Mouse (Mus musculus) heart, adult 10 weeks (tissue): ENCODE results near the gene Cchcr1. TPM values are rescaled to one million over a fixed set of nuclear protein-coding genes. Genes with fewer than 3 reads are reported as not detected.

Experiments
- polyA plus RNA-seq: library from polyadenylated mRNA; stranded (reverse); fragments of 350-450 nt; fragmentation: Illumina TruSeq; extraction: RNeasy Lipid Tissue Mini Kit (QIAGEN cat#74804); gene quantifications from one replicate; pipeline ENCODE4 v1.2.3, GENCODE M21; 2014; ENCODE audit warnings: low read depth, low replicate concordance

Gene Cchcr1
- polyA plus RNA-seq: 3.0 TPM

DNA sequence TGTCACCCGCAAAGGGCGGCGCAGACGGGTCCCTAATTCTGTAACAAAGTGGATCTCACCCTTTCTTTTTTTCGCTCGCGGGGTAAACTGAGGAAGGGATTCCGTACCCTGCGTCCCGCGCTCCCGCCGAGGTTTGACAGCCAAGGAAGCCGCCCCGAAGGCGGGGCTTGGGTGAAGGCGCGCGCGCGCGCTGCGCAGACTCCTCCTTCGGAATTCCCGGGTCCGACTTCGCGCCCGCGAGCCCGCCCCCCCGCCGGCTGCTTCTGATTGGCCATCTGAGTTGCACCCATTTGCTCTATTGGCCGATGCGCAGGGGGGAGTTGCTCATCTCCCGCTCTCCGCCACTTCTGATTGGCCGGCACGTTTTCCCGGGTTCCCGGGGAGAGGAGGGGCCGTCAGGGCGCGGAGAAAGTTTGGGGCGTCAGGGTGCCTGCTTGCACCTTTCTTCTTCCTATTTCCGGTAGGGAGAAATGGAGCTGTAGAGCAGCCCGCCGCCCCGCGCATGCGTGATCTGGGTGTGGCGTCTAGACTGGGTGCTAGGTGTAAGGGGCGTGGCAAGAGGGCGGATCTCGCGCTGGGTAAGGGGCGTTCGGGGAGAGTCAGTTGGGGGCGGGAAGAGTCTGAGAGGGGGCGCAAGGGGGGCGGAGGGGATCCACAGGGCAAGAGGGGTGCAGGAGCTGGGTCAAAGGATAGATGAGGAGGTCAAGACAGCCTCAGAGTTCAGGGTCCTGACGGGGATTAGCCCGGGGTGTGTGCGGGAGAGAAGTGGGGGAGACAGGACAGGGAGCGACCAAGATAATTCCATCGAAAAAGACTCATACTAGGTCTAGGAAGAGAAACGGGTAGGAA is at the start of gene Cchcr1, which contains the start of gene Tcf19:
Gene Cchcr1, plus strand, starts transcription at position 449 of the 849 bp plus-strand sequence.
Gene Tcf19, minus strand, starts transcription at position 173 of the 849 bp plus-strand sequence.

DNA sequence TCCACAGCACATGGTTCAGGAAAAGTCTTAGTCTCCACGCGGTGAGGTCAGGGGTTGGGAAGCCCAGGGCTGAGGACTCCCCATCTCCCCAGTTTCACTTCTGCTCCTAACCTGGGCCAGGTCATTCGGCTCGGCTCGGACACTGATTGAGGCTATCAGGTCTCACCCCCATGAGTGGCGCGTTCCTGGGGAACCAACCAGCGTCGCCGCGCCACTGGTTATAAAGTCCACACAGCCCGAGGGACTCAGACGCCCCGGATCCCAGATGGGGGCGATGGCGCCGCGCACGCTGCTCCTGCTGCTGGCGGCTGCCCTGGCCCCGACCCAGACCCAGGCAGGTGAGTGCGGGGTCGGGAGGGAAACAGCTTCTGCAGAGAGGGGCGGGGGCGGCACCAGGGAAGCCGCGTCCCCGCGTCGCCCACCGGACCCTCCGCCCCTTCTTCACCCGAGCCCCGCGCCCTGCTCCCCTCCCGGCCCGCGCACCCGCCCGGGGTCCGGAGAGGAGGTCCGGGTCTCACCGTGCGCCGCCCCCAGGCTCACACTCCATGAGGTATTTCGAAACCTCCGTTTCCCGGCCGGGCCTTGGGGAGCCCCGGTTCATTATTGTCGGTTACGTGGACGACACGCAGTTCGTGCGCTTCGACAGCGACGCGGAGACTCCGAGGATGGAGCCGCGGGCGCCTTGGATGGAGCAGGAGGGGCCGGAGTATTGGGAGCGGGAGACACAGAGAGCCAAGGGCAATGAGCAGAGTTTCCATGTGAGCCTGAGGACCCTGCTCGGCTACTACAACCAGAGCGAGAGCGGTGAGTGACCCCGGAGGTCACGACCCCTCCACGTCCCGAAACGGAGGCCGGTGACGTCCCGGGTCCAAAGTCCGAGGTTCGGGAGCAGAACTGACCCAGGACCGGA is 46.8 kb upstream of the Cchcr1 start, which contains the start of gene H2-Q10:
Gene H2-Q10, plus strand, starts transcription at position 248 of the 910 bp plus-strand sequence.

DNA sequence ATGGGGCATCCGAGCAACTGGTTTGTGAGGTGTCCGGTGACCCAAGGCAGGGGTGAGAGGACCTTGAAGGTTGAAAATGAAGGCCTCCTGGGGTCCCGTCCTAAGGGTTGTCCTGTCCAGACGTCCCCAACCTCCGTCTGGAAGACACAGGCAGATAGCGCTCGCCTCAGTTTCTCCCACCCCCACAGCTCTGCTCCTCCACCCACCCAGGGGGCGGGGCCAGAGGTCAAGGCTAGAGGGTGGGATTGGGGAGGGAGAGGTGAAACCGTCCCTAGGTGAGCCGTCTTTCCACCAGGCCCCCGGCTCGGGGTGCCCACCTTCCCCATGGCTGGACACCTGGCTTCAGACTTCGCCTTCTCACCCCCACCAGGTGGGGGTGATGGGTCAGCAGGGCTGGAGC is 11.1 kb upstream of the Cchcr1 start, which contains the start of gene Pou5f1:
Gene Pou5f1, plus strand, starts transcription at position 243 of the 400 bp plus-strand sequence.

DNA sequence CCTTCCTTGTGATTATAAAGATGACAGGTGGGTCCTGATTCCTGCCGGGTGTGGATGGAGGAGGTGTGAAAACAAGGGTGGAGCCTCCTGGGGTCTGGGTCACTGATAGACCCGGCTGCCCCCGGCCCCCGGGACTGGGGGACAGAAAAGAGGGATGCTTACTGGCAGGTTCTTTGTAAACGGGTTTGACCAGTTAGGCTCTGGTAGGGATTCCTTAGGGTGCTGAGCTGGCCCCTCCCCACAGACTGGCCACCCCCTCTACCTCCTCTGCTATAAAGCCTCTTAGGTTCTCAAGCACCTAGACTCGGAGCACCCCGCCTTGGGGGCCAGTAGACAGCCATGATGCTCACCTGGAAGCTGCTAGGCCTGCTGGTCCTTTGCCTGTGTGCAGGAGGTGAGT is 16.0 kb downstream of the Cchcr1 start, which contains the start of gene Psors1c2:
Gene Psors1c2, plus strand, starts transcription at position 301 of the 400 bp plus-strand sequence.

DNA sequence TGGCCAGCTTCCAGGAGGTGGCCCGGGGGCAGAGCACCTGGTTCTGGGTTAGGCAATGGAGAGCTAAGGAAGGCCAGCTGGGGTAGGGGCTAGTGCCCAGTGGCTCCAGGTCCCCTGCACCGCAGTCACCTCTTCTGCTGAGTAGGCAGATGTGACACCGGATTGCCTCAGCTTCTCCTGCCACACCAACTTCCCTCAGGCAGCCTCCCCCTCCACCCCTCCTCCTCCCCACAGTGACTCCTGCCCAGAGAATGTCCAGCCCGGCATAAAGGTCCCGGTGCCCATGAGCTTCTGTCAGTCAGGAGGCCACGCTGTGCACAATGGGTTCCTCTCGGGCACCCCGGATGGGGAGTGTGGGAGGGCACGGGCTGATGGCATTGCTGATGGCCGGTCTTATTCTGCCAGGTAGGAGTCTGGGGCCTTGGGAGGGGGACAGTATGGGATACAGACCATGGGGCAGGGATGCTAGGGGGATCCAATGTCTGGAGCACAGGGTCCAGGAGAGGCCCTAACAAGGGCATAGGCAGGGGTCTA is 35.0 kb downstream of the Cchcr1 start, which contains the start of gene Cdsn:
Gene Cdsn, plus strand, starts transcription at position 248 of the 534 bp plus-strand sequence.

DNA sequence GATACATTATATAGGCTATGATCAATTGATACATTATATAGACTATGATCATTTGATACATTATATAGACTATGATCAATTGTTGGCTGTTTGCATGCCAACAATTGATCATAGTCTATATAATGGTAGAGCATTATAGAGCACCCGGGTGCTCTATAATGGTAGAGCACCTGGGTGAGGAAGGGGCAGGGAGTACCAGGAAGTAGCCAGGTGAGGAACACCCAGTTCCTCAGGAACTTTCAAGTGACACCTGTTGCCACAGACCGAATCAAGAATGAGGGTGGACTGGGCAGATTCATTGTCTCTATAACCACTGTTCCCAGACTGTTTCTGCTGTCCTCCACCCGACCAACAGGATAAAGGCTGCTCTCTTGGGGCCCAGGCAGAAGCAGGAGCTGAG is 50.2 kb downstream of the Cchcr1 start, which contains the start of gene 2300002M23Rik:
Gene 2300002M23Rik, plus strand, starts transcription at position 301 of the 400 bp plus-strand sequence.

Other genes starting within 250 kb of the Cchcr1 start
- gene H2-Q1, start 196.7 kb upstream of the Cchcr1 start, polyA plus RNA-seq: not detected
- 0.50 TPM for gene H2-Q2, start 174.9 kb upstream of the Cchcr1 start, polyA plus RNA-seq
- gene H2-Q4, start 137.5 kb upstream of the Cchcr1 start, polyA plus RNA-seq: 29.8 TPM
- gene H2-Q6, start 92.2 kb upstream of the Cchcr1 start, polyA plus RNA-seq: 6.8 TPM
- gene H2-Q7, start 77.9 kb upstream of the Cchcr1 start, polyA plus RNA-seq: 9.3 TPM
- gene H2-Q10, start 47.0 kb upstream of the Cchcr1 start, polyA plus RNA-seq: 1.7 TPM
- gene Pou5f1, start 11.1 kb upstream of the Cchcr1 start, polyA plus RNA-seq: not detected
- gene Tcf19, start 276 bp upstream of the Cchcr1 start, polyA plus RNA-seq: 2.4 TPM
- 0.60 TPM for gene Psors1c2, start 16.1 kb downstream of the Cchcr1 start, polyA plus RNA-seq
- 0.47 TPM for gene Cdsn, start 35.0 kb downstream of the Cchcr1 start, polyA plus RNA-seq
- not detected for gene 2300002M23Rik, start 50.4 kb downstream of the Cchcr1 start, polyA plus RNA-seq
- not detected for gene Sfta2, start 84.4 kb downstream of the Cchcr1 start, polyA plus RNA-seq
- gene Gm9573, start 109.5 kb downstream of the Cchcr1 start, polyA plus RNA-seq: not detected
- gene Mucl3, start 126.6 kb downstream of the Cchcr1 start, polyA plus RNA-seq: not detected
- 18.8 TPM for gene Vars2, start 150.5 kb downstream of the Cchcr1 start, polyA plus RNA-seq
- gene Gtf2h4, start 156.6 kb downstream of the Cchcr1 start, polyA plus RNA-seq: 17.7 TPM
- 21.4 TPM for gene Ddr1, start 187.5 kb downstream of the Cchcr1 start, polyA plus RNA-seq